Mouse (Mus musculus) heart, adult 2 months (tissue): ENCODE results near the gene Polr2j.

Source experiments
- CTCF ChIP-seq: fragments of 200-600 bp; IDR thresholded peaks from 2 replicates; pipeline ENCODE4 v1.8.1; 2022; ENCODE audit warnings: antibody characterized with exemption, mild to moderate bottlenecking, moderate library complexity
- POLR2A ChIP-seq: fragments of 200-500 bp; IDR thresholded peaks from 2 replicates; pipeline ENCODE4 v1.6.1; 2011; ENCODE audit warnings: mild to moderate bottlenecking, low read depth, low read length, control low read depth; ENCODE audit not compliant: insufficient read depth

DNA sequence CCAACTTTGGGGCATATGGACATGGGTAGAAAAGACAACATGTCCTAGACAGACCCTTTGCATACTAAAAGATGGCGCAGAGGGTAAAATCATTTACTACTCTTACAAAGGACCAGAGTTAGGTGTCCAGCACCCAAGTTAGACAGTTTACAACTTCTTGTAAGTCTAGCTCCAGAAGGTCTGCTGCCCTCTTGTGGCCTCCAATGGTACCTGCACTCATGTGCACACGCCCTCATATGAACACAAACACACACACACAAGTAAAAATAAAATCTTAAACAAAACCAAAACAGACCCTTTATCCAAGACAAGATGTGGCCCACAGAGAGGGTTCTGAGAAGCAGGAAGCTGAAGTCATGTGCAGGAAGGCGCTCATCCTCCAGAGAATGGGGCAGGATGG is 51.6 kb downstream of the Polr2j start:
- TF ChIP-seq CTCF = peak; percentile 42
- no peak for TF ChIP-seq POLR2A
